Mouse (Mus musculus) cerebellum, adult 2 months (tissue): ENCODE measurements around the gene Myt1.

Experiments used
- CTCF ChIP-seq: fragments of 200-500 bp; IDR thresholded peaks from 2 replicates; pipeline ENCODE4 v1.5.1; 2011; ENCODE audit warnings: low read depth, mild to moderate bottlenecking, control low read depth, low read length, moderate library complexity, borderline replicate concordance; ENCODE audit not compliant: insufficient read depth
- POLR2A ChIP-seq: fragments of 200-500 bp; IDR thresholded peaks from 2 replicates; pipeline ENCODE4 v1.6.1; 2011; ENCODE audit warnings: low read length, control low read depth, borderline replicate concordance; ENCODE audit not compliant: insufficient read depth

DNA sequence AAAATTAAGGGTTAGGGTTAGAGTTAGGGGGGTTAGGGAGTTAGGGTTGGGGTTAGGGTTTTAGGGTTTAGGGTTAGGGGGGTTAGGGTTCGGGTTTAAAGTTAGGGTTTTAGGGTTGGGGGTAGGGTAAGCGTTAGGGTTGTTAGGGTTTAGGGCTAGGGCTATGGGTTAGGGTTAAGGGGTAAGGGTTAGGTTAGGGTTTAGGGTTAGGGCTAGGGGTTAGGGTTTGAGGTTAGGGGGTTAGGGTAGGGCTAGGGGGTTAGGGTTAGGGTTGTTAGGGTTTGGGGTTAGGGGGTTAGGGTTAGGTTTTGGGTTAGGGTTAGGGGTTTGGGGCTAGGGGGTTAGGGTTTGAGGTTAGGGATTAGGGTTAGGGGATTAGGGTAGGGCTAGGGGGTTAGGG is 107.9 kb downstream of the Myt1 start:
- TF ChIP-seq CTCF = no peak
- no peak for TF ChIP-seq POLR2A
